Mouse (Mus musculus) naive thymus-derived CD4-positive, alpha-beta T cell, adult 2 months (primary cell): ENCODE measurements around the gene Olfr1436.
"Not testable (repeated sequence)": the region's sequence is repeated elsewhere in the genome, so short reads cannot be mapped to it uniquely, and the experiment has no call there.

Experiments used
- DNase-seq: peaks from one replicate; pipeline ENCODE4 v3.0.0-alpha.2; 2011; ENCODE audit warnings: low read depth

The Olfr1436 gene

GRCm38 (mm10) chr19:12299030-12299429 is at the start of gene Olfr1436:
TSS of gene Olfr1436 (minus strand) at chr19:12299130.
- DNase-seq, result not testable (repeated sequence)

- DNase-seq, result no peak
These were observed 36.9 kb upstream of the Olfr1436 start, which contains the start of gene Olfr1438-ps1 for GRCm38 (mm10) chr19:12335810-12336209. TSS of gene Olfr1438-ps1 (minus strand) at chr19:12335910.

DNA sequence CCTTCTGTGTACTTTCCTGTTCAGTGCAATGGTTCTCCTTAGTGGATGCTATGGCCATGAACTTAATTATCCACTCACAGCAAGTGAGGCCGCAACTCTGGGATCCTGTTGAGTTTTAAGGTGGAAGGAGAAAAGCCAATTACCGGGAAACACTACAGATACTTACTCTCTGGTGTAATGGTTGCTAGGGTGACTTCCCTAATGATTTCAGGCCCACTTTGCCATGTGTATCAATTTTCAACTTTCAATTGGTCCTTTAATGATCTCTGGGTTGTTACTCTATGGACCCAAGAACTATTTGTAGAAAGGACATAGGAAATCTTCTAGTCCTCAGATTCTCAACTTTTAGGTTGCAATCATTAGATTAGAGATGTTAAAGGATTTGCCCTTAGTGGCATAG is 26.1 kb upstream of the Olfr1436 start, which contains the start of gene Olfr1437:
Olfr1437 (minus strand) TSS at position 101 of the 400 bp plus-strand sequence.
- DNase-seq, result no peak

DNA sequence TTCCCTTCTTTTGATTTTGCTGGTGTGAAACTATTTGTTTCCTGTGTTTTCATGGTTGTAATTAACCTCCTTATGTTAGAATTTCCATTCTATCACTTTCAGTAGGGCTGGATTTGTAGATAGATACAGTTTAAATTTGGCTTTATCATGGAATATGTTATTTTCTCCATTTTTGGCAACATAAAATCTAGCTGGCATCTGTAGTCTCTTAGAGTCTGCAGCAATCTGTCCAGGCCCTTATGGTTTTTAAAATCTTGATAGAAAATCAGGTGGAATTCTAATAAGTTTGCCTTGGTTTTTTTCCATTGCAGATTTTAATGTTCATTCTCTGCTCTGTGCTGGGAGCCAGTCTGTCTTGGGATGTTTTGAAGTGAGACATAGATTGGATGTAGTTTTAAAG is 6.0 kb downstream of the Olfr1436 start:
- no peak for DNase-seq

- DNase-seq, result no peak
These were observed 19.4 kb downstream of the Olfr1436 start, which contains the start of gene Olfr1434 for GRCm38 (mm10) chr19:12279554-12279953. TSS of gene Olfr1434 (plus strand) at chr19:12279854.

GRCm38 (mm10) chr19:12260732-12261131 is 38.2 kb downstream of the Olfr1436 start, which contains the start of gene Olfr235:
TSS of gene Olfr235 (plus strand) at chr19:12261032.
- no peak for DNase-seq
